Comparison of ENCODE assay signal across 25 mouse cellular contexts in genomic region chr4:150469274-150469673, GRCm38 (mm10).
DNase-seq lines count a peak whose midpoint lies in the region; ATAC-seq and TF ChIP-seq lines count a peak whose summit lies in the region.
"Had no signal": no experiment of that assay in that cellular context is flagged by ENCODE, and none has a peak within 500 bp of the region (broad histone marks: within the 10 kb centered on the region; RNA-seq: fewer than 3 reads in every experiment).

No protein-coding gene starts in this region.

- H3K36me3 ChIP-seq in heart, embryonic 11.5 days (ENCODE audit: control insufficient read depth, insufficient read depth, low read length), result peaks cover 5% of the 10 kb centered on the region; the same call in 1 of the 2 replicates
- peaks cover 3% of the 10 kb centered on the region; the same call in 1 of the 2 replicates for H3K36me3 ChIP-seq in heart, postnatal 0 days (replicated peaks; ENCODE audit: control insufficient read depth, insufficient read depth, low read length)
- H3K36me3 ChIP-seq in kidney, embryonic 16.5 days (ENCODE audit: insufficient read depth, low read length), result peaks cover 8% of the 10 kb centered on the region
- H3K36me3 ChIP-seq in neural tube, embryonic 13.5 days, result peaks cover 17% of the 10 kb centered on the region
- H3K36me3 ChIP-seq in neural tube, embryonic 15.5 days, result 0 out of 2 replicates have a peak, but pooled peaks cover 4% of the 10 kb centered on the region
- H3K36me3 ChIP-seq: hindbrain, embryonic 15.5 days had no signal

- H3K9me3 ChIP-seq in heart, embryonic 11.5 days (replicated peaks; ENCODE audit: control insufficient read depth, low read length), result no peaks in the 10 kb centered on the region
- H3K9me3 ChIP-seq in heart, postnatal 0 days (replicated peaks; ENCODE audit: control insufficient read depth, low read length), result no peaks in the 10 kb centered on the region
- no peaks in the 10 kb centered on the region for H3K9me3 ChIP-seq in kidney, embryonic 16.5 days (ENCODE audit: low read length)
- no peaks in the 10 kb centered on the region for H3K9me3 ChIP-seq in neural tube, embryonic 13.5 days
- no peaks in the 10 kb centered on the region for H3K9me3 ChIP-seq in neural tube, embryonic 15.5 days (replicated peaks)
- H3K9me3 ChIP-seq: embryonic facial prominence, embryonic 12.5 days; hindbrain, embryonic 15.5 days; limb, embryonic 15.5 days had no signal

- TF ChIP-seq EP300 in heart, postnatal 0 days (IDR thresholded peaks at IDR 0.05; ENCODE audit: low read depth), result no peak

- peak overlapping the region; percentile 29 for H3K4me2 ChIP-seq in heart, embryonic 11.5 days
- peak overlapping the region; percentile 21; the same call in 1 of the 2 replicates for H3K4me2 ChIP-seq in heart, postnatal 0 days (ENCODE audit: low read depth, low read length)
- H3K4me2 ChIP-seq in kidney, embryonic 16.5 days (replicated peaks; ENCODE audit: low read depth, low read length), result no peak overlapping the region
- no peak overlapping the region for H3K4me2 ChIP-seq in neural tube, embryonic 13.5 days
- H3K4me2 ChIP-seq in neural tube, embryonic 15.5 days, result no peak overlapping the region
- H3K4me2 ChIP-seq: embryonic facial prominence, embryonic 12.5 days; hindbrain, embryonic 15.5 days; limb, embryonic 15.5 days had no signal

- 0 out of 2 replicates have a peak overlapping the region, but pooled peaks have one; percentile 10 for H3K27ac ChIP-seq in heart, embryonic 11.5 days (ENCODE audit: low read depth, low read length)
- peak overlapping the region; percentile 41; the same call in 1 of the 2 replicates for H3K27ac ChIP-seq in heart, postnatal 0 days (ENCODE audit: low read depth)
- peak overlapping the region; percentile 27; the same call in 1 of the 2 replicates for H3K27ac ChIP-seq in kidney, embryonic 16.5 days (ENCODE audit: low read length)
- 0 out of 2 replicates have a peak overlapping the region, but pooled peaks have one; percentile 38 for H3K27ac ChIP-seq in neural tube, embryonic 13.5 days (replicated peaks)
- H3K27ac ChIP-seq in neural tube, embryonic 15.5 days (replicated peaks), result no peak overlapping the region
- H3K27ac ChIP-seq: embryonic facial prominence, embryonic 12.5 days; hindbrain, embryonic 15.5 days; limb, embryonic 15.5 days had no signal

- H3K4me3 ChIP-seq in heart, embryonic 11.5 days (ENCODE audit: low read depth, low read length), result no peak overlapping the region
- no peak overlapping the region for H3K4me3 ChIP-seq in heart, postnatal 0 days (ENCODE audit: low read depth, low read length)
- no peak overlapping the region for H3K4me3 ChIP-seq in kidney, embryonic 16.5 days (ENCODE audit: low read length)
- no peak overlapping the region for H3K4me3 ChIP-seq in neural tube, embryonic 13.5 days
- H3K4me3 ChIP-seq in neural tube, embryonic 15.5 days (replicated peaks), result no peak overlapping the region
- H3K4me3 ChIP-seq: embryonic facial prominence, embryonic 12.5 days; hindbrain, embryonic 15.5 days; limb, embryonic 15.5 days had no signal

- ATAC-seq in heart, embryonic 11.5 days (replicated peaks; ENCODE audit: insufficient number of reproducible peaks, low FRiP score, low TSS enrichment), result no peak
- ATAC-seq in heart, postnatal 0 days (ENCODE audit: insufficient read depth, low read depth), result peak; percentile 52; the same call in 1 of the 2 replicates
- no peak; the same call in 1 of the 2 replicates for ATAC-seq in kidney, embryonic 16.5 days (ENCODE audit: low FRiP score, low TSS enrichment)
- no peak for ATAC-seq in neural tube, embryonic 13.5 days (ENCODE audit: low read depth)
- no peak for ATAC-seq in neural tube, embryonic 15.5 days (ENCODE audit: low FRiP score)
- ATAC-seq: CD4-positive, CD25-positive, alpha-beta regulatory T cell, adult 4 months; forebrain, postnatal 0 days; intestine, embryonic 16.5 days had no signal

- TF ChIP-seq CTCF in heart, postnatal 0 days (IDR thresholded peaks at IDR 0.05; ENCODE audit: low read depth), result no peak

- no peak overlapping the region for H3K9ac ChIP-seq in heart, embryonic 11.5 days (ENCODE audit: low read depth, low read length)
- H3K9ac ChIP-seq in heart, postnatal 0 days (replicated peaks; ENCODE audit: low read depth, low read length), result no peak overlapping the region
- H3K9ac ChIP-seq in kidney, embryonic 16.5 days (replicated peaks; ENCODE audit: low read length), result no peak overlapping the region
- H3K9ac ChIP-seq in neural tube, embryonic 13.5 days, result no peak overlapping the region
- no peak overlapping the region for H3K9ac ChIP-seq in neural tube, embryonic 15.5 days (replicated peaks)
- H3K9ac ChIP-seq: embryonic facial prominence, embryonic 12.5 days; forebrain, postnatal 0 days; hindbrain, embryonic 15.5 days; limb, embryonic 15.5 days had no signal

- peaks cover 15% of the 10 kb centered on the region for H3K4me1 ChIP-seq in heart, embryonic 11.5 days (ENCODE audit: control insufficient read depth, insufficient read depth, low read length)
- H3K4me1 ChIP-seq in heart, postnatal 0 days (ENCODE audit: control insufficient read depth, insufficient read depth), result peaks cover 26% of the 10 kb centered on the region
- H3K4me1 ChIP-seq in kidney, embryonic 16.5 days (ENCODE audit: insufficient read depth, low read length), result peaks cover 22% of the 10 kb centered on the region
- H3K4me1 ChIP-seq in neural tube, embryonic 13.5 days (replicated peaks), result peaks cover 67% of the 10 kb centered on the region
- H3K4me1 ChIP-seq in neural tube, embryonic 15.5 days, result peaks cover 39% of the 10 kb centered on the region
- H3K4me1 ChIP-seq: limb, embryonic 15.5 days had no signal

- DNase-seq in heart, postnatal 10 days, result no peak
- peak; percentile 33 for DNase-seq in heart, postnatal 0 days (ENCODE audit: low spot score)
- DNase-seq in heart, adult 8-10 months (ENCODE audit: low spot score), result no peak
- DNase-seq in kidney, postnatal 36 days, result no peak
- DNase-seq: adrenal gland, postnatal 14 days; cerebellum, adult 2 months; cerebellum, postnatal 25 days; forebrain, postnatal 0 days; gastrocnemius, postnatal 36 days; layer of hippocampus, adult 9-11 months; lung, adult 18-20 months; lung, postnatal 4 days; midbrain, embryonic 14.5 days; retina, postnatal 1 day; right cerebral cortex, postnatal 25 days; spleen, adult 18-20 months had no signal

- intact Hi-C loops in heart, postnatal 10 days (cut with DNase I), result no loop called here

- 57% methylated on average over 10 of the region's 10 CpGs for WGBS in heart, embryonic 11.5 days (ENCODE audit: insufficient replicate concordance)
- 35% methylated on average over 10 of the region's 10 CpGs for WGBS in heart, postnatal 0 days
- WGBS in kidney, embryonic 16.5 days, result 71% methylated on average over 10 of the region's 10 CpGs
- WGBS in neural tube, embryonic 13.5 days, result 74% methylated on average over 10 of the region's 10 CpGs
- 69% methylated on average over 10 of the region's 10 CpGs for WGBS in neural tube, embryonic 15.5 days

- no peaks in the 10 kb centered on the region for H3K27me3 ChIP-seq in heart, embryonic 11.5 days (ENCODE audit: control insufficient read depth, insufficient read depth, low read length)
- H3K27me3 ChIP-seq in heart, postnatal 0 days (ENCODE audit: control insufficient read depth, insufficient read depth, low read length), result no peaks in the 10 kb centered on the region
- H3K27me3 ChIP-seq in kidney, embryonic 16.5 days (ENCODE audit: insufficient read depth, low read length), result no peaks in the 10 kb centered on the region
- H3K27me3 ChIP-seq in neural tube, embryonic 13.5 days, result no peaks in the 10 kb centered on the region
- no peaks in the 10 kb centered on the region for H3K27me3 ChIP-seq in neural tube, embryonic 15.5 days (replicated peaks)
- H3K27me3 ChIP-seq: embryonic facial prominence, embryonic 12.5 days; hindbrain, embryonic 15.5 days; limb, embryonic 15.5 days had no signal

Comparison
In these comparisons a context has a peak if more than half of its experiments do, and no peak if none do; other contexts are left out.
1. H3K4me2 ChIP-seq: peak in heart, embryonic 11.5 days (single experiment) and heart, postnatal 0 days (single experiment); none in kidney, embryonic 16.5 days (single experiment), neural tube, embryonic 13.5 days (single experiment) and neural tube, embryonic 15.5 days (single experiment).